Mouse (Mus musculus): ENCODE measurements around the gene Aff4. TPM values are rescaled to one million over a fixed set of nuclear protein-coding genes. Genes with fewer than 3 reads are reported as not detected.

Gene Aff4
- total RNA-seq, 2 experiments from 2014 or later, result 228 to 265 TPM

- DNase-seq, result no peak
Measured at GRCm38 (mm10) chr11:53429182-53429581, 78.5 kb downstream of the Aff4 start.

- no peak for DNase-seq
Measured at GRCm38 (mm10) chr11:53430300-53430669, 79.7 kb downstream of the Aff4 start.

- peak; percentile 98 for DNase-seq
Measured at GRCm38 (mm10) chr11:53430670-53431346, 80.2 kb downstream of the Aff4 start, which contains the start of the genes Uqcrq and Gdf9. Gene Uqcrq (minus strand): TSS chr11:53430831. Gene Gdf9 (plus strand): TSS chr11:53431023.

- peak in 1 of 2 experiments; percentile 32 for DNase-seq
Measured at GRCm38 (mm10) chr11:53431347-53432056, 80.9 kb downstream of the Aff4 start.

- no peak for DNase-seq
Measured at GRCm38 (mm10) chr11:53433057-53433456, 82.4 kb downstream of the Aff4 start.

GRCm38 (mm10) chr11:53435504-53435903 lies 84.9 kb downstream of the Aff4 start:
- no peak for DNase-seq

- no peak for DNase-seq
Measured at GRCm38 (mm10) chr11:53436338-53436737, 85.7 kb downstream of the Aff4 start.

GRCm38 (mm10) chr11:53441921-53442320 lies 91.3 kb downstream of the Aff4 start:
- no peak for DNase-seq

GRCm38 (mm10) chr11:53443861-53444260 lies 93.2 kb downstream of the Aff4 start:
- DNase-seq, result no peak

- DNase-seq, result no peak
Measured at GRCm38 (mm10) chr11:53445562-53445961, 94.9 kb downstream of the Aff4 start.

GRCm38 (mm10) chr11:53446183-53446582 lies 95.5 kb downstream of the Aff4 start:
- DNase-seq, result no peak

GRCm38 (mm10) chr11:53447996-53448395 lies 97.4 kb downstream of the Aff4 start:
- DNase-seq, result no peak

GRCm38 (mm10) chr11:53448529-53448928 lies 97.9 kb downstream of the Aff4 start:
- DNase-seq, result no peak

GRCm38 (mm10) chr11:53450070-53450705 lies 99.6 kb downstream of the Aff4 start:
- DNase-seq, result no peak

- DNase-seq, result no peak
Measured at GRCm38 (mm10) chr11:53451361-53451760, 100.7 kb downstream of the Aff4 start.

GRCm38 (mm10) chr11:53452396-53452795 lies 101.8 kb downstream of the Aff4 start:
- no peak for DNase-seq

- DNase-seq, result no peak
Measured at GRCm38 (mm10) chr11:53453031-53453430, 102.4 kb downstream of the Aff4 start.

GRCm38 (mm10) chr11:53456474-53457371 lies 106.1 kb downstream of the Aff4 start, which contains the start of the genes Gm10447 and Shroom1:
Gene Gm10447 (minus strand): TSS chr11:53457110.
Gene Shroom1 (plus strand): TSS chr11:53457205.
- DNase-seq, result no peak

- no peak for DNase-seq
Measured at GRCm38 (mm10) chr11:53457372-53457954, 106.8 kb downstream of the Aff4 start.

- no peak for DNase-seq
Measured at GRCm38 (mm10) chr11:53458996-53459395, 108.4 kb downstream of the Aff4 start.

- DNase-seq, result no peak
Measured at GRCm38 (mm10) chr11:53460192-53460591, 109.6 kb downstream of the Aff4 start.

- no peak for DNase-seq
Measured at GRCm38 (mm10) chr11:53461727-53462126, 111.1 kb downstream of the Aff4 start.

Measured in layer of hippocampus, postnatal 36 days (tissue).